Mouse (Mus musculus): ENCODE data around the gene Akirin1.

Gene Akirin1

DNA sequence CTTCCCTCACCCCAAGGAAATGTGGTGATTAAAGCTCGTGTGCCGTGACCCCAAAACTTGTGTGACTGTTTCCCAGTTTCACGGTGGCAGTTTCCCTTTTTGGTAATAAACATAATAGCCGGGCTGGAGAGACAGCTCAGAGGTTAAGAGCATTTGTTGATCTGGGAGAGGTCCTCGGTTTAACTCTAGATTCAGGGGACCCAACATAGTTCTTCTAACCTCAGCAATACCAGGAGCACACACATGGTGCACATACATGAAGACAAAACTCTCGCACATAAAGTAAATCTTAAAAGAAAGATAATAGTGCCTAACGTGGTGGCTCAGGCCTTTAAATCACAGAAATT lies 31.7 kb downstream of the Akirin1 start:
- peak; percentile 4 for DNase-seq (ENCODE audit: low read depth, low spot score)

DNA sequence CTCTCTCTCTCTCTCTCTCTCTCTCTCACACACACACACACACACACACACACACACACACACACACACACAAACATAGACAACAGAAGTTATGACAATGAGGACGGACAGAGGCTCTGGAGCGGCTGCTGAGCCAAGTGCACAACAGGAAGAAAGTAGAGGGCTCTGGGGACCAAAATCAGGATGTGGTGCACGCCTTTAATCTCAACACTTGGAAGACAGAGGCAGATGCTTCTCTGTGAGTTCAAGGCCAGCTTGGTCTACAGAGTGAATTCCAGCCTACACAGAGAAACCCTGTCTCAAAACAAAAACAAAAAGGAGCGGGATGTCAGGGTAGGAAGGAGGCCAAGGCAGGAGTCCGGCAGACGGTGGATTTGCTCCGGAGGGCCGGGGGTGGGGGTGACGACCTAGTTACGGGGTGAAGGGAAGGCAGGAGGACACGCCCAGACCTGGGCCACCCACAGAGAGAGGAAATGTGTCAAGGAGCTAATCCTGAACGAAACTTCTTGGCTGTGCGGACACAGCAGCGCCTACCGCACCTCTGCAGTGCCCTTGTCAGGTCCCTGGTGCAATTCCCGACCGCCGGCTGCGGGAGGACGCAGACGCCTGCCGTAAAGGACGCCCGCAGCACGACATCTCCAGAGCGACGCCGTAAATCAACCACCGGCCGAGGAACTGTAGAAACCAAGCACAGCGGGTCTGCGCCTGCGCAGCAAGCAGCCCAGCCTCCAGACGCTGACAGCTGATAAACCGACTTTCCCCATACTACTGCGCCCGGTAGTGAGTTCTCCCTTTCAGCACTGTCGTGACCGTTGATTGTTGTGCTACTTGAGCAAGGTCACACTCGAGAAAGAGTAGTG lies 32.3 kb downstream of the Akirin1 start, which contains the start of gene Ndufs5:
TSS of gene Ndufs5 (minus strand) at position 629 of the 860 bp plus-strand sequence.
- DNase-seq (ENCODE audit: low read depth, low spot score): peak; percentile 90

DNA sequence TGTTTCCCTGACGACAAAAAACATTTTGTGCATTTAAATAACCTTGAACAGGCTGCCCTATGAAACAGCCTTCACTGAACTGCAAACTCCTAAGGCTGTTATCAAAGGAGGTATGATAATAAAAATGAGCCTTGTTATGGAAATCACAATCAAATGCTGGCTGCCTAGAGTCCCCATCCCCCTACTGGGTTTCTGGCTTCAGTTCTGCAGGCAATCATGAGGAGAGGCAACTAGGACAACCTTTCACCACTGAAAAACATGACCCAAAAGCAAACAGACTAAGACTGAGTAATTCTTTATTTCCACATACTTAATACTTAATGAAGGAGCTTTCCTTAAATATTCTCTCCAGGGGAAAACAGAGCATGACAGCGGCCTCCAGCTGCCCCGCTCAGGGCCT lies 37.7 kb downstream of the Akirin1 start:
- DNase-seq (ENCODE audit: low read depth, low spot score): no peak

DNA sequence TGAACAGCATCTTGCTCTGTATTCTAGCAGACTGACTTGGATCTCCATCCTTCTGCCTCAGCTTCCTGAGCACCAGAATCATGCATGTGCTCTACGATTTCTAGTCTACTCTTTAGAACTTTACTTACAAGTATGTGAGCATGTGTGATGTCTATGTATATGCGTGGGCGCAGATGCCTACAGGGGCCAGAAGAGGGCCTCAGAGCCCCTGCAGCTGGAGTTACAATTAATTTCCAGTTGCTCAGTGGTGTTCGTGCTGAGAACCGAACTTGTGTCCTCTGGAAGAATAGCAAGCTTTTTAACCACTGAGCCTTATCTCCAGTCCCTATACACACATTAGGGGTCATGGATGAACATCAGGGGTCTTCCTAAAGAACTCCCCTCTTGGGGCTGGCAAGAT lies 42.8 kb downstream of the Akirin1 start:
- DNase-seq (ENCODE audit: low read depth, low spot score): no peak

DNA sequence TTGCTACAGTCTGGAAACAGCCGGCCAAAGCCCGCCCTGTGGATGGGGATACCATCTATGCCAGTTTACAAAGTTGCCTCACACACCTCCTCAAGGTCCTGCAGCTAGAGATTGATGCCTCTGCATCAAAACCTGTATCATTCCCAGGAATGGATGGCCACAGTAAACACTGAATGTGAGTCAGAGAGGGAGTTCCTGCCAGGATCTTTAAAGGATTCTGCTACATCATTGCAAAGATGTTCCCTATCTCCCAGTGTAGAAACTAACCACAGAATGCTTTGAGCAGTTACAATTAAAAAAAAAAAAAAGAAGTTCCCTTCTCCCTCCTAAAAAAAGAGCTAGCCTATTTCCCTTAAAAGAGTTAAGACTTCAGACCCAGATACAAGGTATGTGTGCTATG lies 44.8 kb downstream of the Akirin1 start:
- DNase-seq (ENCODE audit: low read depth, low spot score): no peak

DNA sequence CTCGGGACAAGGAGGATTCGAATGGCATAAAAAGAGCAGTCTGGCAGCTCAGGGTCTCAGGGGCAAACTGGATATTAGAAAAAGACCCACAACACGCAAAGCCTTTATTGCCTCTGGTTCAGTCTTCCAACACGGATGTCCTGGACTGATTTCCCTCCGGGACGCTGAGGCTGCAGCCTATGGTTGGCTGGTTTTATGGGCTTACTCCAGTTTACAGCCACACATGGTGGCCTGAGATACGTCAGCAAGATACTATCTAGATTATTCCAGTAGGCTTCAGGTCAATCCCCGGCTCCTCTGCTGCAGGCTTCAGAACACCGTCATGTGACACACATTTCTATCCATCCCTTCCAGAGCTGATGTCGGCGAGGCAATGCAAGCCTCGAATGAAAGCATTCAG lies 56.8 kb downstream of the Akirin1 start:
- DNase-seq (ENCODE audit: low read depth, low spot score): no peak

DNA sequence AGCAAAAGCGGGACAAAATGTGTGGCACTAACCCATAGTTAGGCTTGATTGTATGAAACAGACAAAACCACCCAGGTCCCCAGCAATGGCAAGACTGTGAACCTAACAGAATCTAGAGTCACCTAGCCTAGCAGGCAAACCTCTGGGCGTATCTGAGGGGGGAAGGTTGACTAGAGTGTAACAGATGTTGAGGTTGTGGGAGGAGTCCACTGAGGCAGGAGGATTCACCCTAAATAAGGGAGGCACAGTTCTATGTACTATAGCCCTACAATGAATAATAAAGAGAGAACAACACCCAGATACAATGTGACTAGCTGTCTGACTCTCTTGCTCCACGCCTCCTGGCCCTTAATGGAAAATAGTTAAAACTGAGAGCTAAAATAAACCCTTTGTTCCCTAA lies 58.1 kb downstream of the Akirin1 start:
- DNase-seq (ENCODE audit: low read depth, low spot score): no peak

DNA sequence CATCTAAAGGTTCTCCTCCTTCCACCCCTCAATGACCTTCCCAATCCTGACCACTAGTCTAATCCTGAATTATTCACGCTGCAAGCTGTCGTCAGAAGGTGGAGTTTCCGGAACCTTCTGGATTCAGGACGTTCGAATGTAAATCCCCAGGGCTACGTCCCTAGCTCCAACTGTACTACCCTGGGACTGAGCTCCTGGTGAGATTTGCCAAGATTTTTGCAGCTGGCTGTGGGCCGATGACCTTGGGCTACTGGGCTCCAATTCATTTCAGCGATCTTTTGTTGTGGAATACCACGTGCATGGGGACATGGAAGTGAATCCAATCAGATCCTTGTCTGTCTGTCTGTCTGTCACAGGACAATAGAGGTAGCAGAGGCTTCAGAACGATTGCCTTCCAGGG lies 59.8 kb downstream of the Akirin1 start:
- no peak for DNase-seq (ENCODE audit: low read depth, low spot score)

DNA sequence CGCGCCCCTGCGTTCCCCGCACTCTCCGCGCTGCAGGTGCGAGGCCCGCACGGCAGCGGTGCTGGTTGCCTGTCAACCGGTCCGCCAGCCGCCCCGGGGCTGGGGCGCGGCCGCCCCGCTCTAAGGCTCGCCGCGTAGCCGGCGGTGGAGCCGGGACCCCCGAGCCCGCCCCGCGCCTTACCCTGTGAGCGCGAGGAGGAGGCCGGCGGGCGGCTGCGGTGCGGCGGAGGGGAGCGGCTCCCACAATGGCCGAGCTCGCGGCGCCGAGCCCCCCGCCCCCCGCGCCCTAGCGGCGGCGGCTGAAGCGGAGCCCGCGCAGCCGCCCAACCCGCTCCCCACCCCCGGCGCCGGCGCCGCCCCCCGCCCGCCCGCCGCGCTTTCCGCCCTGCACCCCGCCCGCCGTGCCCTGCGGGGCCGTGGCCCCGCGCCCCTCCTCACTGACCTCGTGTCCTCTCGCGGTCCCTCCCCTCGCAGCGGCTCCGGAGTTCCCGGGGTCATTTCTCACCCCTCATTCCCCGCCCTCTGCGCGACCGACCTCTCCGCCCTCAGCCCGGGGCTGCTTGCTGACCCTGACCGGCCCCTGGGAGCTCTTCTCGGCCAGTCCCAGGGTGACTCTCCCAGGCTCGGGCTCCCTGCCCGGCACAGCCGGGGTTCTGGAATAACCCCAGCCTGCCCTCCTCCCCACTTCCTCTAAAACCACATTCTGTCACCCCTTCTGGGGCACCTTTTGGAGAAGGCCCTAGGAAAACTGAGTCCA lies 62.9 kb downstream of the Akirin1 start:
- no peak for DNase-seq (ENCODE audit: low read depth, low spot score)

DNA sequence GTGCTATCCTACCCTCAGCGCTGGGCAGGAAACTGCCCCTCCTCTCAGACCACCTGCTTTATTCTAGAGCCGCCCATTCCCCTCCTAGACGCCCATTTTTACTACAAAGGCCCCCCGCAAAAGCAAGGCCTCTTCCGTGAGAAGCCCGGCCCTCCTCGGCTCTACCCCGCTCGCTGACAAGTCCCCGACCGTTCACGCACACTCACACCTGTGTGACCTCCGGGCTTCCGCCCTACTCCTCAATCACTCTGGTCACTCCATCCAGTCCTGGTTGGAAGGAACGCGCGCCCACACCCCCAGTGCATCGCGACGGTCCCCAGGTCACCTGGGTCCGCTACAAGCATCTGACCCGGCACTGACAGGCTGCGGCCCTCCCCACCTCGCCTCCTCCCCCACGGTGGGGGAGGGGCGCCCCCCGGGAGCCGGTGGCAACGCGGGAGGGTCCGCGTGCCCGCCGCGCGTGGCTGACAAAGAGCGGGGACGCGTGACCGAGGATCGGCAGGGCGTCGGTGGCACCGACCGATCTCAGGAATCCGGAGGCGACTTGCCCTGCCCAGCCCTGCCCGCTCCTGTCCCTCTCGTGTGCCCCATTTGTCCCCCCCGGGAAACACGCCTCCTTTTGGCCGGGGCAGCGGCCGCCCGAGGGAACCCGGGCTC lies 63.6 kb downstream of the Akirin1 start:
- DNase-seq (ENCODE audit: low read depth, low spot score): no peak

DNA sequence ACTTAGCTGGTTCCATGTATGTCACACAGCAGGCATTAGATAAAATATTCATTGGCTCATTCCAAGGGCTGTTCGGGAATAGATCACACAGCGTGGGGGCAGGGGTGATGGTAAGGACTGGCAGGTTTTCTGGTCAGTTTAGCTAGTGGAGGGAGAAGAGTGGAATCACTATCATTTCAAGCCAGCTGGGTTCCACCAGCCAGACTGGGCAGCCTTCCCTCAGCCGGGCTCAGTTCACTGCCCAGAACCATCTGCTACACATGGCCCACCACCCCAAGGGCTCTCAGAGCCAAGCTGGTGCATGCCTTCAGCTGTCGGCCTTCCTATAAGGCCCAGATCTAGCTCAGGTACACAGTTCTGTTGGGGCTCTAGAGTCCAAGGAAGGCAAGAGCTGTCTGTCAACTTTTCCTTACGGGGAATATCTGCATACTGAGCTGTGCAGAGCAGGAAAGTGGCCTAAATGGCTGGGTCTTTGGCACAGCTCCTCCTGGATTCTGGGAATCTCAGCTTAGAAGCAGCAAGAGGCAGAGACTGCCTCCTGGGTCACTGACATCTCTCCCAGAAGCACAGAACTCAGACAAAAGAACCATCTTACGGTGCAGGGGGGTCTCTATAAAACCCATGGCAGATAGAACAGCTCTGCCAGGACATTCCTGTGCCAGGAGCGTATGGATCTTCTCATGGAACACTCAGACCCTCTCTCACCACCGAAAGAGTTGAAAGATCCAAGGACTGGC lies 64.5 kb downstream of the Akirin1 start:
- DNase-seq (ENCODE audit: low read depth, low spot score): no peak

DNA sequence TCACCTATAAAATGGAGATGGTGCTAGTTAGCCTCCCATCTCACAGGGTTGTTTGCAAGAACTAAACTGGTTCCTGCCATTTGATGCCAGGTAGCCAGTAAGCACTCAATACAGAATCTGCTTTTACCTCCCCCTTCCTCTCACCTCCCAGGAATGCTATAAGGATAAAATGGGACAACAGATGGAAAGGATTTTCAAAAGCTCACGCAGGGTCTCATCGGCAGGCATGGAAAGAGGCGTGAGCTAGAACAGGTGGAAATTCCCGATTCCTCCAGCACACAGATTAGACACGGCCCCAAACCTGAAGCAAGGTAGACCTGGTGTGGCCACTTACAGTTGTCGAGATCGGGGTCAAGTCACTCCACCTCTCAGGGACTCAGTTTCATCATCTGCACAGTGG lies 65.1 kb downstream of the Akirin1 start:
- DNase-seq (ENCODE audit: low read depth, low spot score): no peak

Data from retina, adult 2 months (tissue).